Mouse (Mus musculus): ENCODE data around the gene F13a1. TPM values are rescaled to one million over a fixed set of nuclear protein-coding genes. Genes with fewer than 3 reads are reported as not detected.

Gene F13a1
- total RNA-seq, 2 experiments from 2014 or later = 2.8 to 4.9 TPM

- Histone ChIP-seq H3K27ac (no peak overlapping the region), H3K4me3 (no peak overlapping the region)
- intact Hi-C loops (cut with DNase I) = no loop called here
- no peak for TF ChIP-seq CTCF (IDR thresholded peaks at IDR 0.05)
- no peak for DNase-seq (ENCODE audit: extremely low spot score in 1 of 2, low spot score in 2 of 2)
Observed at GRCm38 (mm10) chr13:36941891-36942290, 108.2 kb downstream of the F13a1 start.

DNA sequence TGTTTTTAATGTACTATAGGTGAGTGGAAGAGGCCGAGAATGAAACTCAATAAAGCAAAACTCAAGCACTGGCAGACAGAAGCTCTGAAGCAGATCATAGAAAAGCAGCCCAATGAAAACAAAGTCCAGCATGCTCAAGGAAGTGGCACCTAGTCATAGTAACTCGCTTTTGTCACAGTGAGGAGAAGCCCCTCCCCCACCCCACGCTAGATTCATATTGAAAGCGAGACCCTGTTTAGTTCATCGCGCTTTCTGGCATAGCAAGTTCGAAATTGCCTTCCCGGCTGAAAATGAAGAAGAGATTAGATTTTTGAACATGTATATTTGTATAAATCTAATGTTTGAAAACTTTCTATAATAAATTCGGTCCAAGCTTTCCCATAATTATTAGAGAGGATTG, 118.0 kb downstream of the F13a1 start:
- no peak for DNase-seq (ENCODE audit: extremely low spot score in 1 of 2, low spot score in 2 of 2)
- Histone ChIP-seq H3K27ac (no peak overlapping the region), H3K4me3 (no peak overlapping the region)
- intact Hi-C loops (cut with DNase I) = no loop called here
- no peak for TF ChIP-seq CTCF (IDR thresholded peaks at IDR 0.05)

DNA sequence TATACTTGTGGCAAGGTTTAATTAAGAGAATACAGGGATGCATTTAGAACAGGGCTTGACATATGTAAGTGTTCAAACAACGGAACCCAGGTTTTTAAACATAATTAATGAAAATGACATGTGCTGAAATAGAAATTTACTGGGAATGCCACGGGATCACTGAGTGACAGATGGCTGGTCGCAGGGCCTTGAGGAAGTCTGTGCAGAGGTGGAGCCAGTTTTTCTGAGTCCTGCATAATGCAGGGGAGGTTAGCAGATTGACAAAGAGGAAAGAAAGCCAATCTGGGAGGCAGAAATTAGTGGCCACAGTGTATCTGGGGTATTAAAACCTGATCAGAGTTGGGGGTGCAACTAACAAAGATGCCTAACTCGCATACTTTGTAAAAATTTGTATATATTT, 130.3 kb downstream of the F13a1 start:
- Histone ChIP-seq H3K27ac (no peak overlapping the region), H3K4me3 (no peak overlapping the region)
- intact Hi-C loops (cut with DNase I) = no loop called here
- no peak for TF ChIP-seq CTCF (IDR thresholded peaks at IDR 0.05)
- no peak for DNase-seq (ENCODE audit: extremely low spot score in 1 of 2, low spot score in 2 of 2)

- no peak for TF ChIP-seq CTCF (IDR thresholded peaks at IDR 0.05)
- DNase-seq (ENCODE audit: extremely low spot score in 1 of 2, low spot score in 2 of 2) = no peak
- Histone ChIP-seq H3K4me3 (no peak overlapping the region), H3K27ac (no peak overlapping the region)
- intact Hi-C loops (cut with DNase I) = no loop called here
Observed at GRCm38 (mm10) chr13:36903885-36904284, 146.2 kb downstream of the F13a1 start.

- no peak overlapping the region for H3K4me3 ChIP-seq
- TF ChIP-seq CTCF (IDR thresholded peaks at IDR 0.05) = no peak
- H3K27ac ChIP-seq = no peak overlapping the region
- intact Hi-C loops (cut with DNase I) = no loop called here
- DNase-seq (ENCODE audit: extremely low spot score in 1 of 2, low spot score in 2 of 2) = no peak
Observed at GRCm38 (mm10) chr13:36903447-36903846, 146.6 kb downstream of the F13a1 start.

- intact Hi-C loops (cut with DNase I) = no loop called here
- Histone ChIP-seq H3K27ac (no peak overlapping the region), H3K4me3 (no peak overlapping the region)
- DNase-seq (ENCODE audit: extremely low spot score in 1 of 2, low spot score in 2 of 2) = no peak
- no peak for TF ChIP-seq CTCF (IDR thresholded peaks at IDR 0.05)
Observed at GRCm38 (mm10) chr13:36901603-36902002, 148.4 kb downstream of the F13a1 start.

DNA sequence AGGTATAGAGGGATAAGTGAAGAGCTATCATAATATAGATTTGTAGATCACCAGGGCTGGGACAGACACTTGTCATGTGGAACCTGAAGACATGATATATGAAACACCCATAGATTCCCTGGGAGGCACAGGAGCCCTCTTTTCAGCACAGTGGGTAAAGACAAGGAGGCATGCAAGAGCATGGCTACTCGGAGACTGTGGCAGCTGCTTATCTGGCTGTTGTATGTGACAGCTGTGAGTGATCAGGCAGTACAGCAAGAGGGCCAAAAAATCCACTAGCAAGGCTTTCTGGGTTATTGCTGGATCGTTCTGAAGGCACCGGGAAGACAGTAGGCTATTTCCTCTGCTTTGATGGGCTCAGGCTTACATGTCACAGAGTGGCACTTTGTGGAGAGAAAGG, 149.0 kb downstream of the F13a1 start:
- Histone ChIP-seq H3K27ac (no peak overlapping the region), H3K4me3 (no peak overlapping the region)
- TF ChIP-seq CTCF (IDR thresholded peaks at IDR 0.05) = no peak
- no peak for DNase-seq (ENCODE audit: extremely low spot score in 1 of 2, low spot score in 2 of 2)
- intact Hi-C loops (cut with DNase I) = no loop called here

GRCm38 (mm10) chr13:36896061-36896460, 154.0 kb downstream of the F13a1 start:
- Histone ChIP-seq H3K4me3 (no peak overlapping the region), H3K27ac (no peak overlapping the region)
- intact Hi-C loops (cut with DNase I) = no loop called here
- no peak for DNase-seq (ENCODE audit: extremely low spot score in 1 of 2, low spot score in 2 of 2)
- TF ChIP-seq CTCF (IDR thresholded peaks at IDR 0.05) = no peak

DNA sequence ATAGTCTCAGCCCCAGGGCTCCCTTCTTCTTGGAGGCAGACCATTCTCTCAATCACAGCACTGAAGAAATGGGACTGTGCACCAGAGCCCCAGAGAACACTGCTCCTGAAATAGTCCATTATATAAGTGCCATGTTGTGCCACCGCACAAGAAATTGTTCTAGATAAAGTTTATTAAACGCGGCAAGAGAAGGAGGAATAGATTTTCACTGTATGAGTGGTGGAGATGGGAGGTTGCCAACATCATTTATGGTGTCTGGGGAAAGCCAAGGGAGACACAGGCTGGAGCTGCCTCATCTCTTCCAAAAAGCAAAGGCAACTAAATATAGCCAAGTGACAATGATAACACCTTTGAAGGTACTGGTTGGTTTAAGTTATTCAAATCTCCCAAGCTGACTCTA, 156.3 kb downstream of the F13a1 start:
- no peak overlapping the region for H3K4me3 ChIP-seq
- intact Hi-C loops (cut with DNase I) = loop anchor here (1.0 to 5.0 kb wide), 7 partner anchors 101 to 463 kb away; no protein-coding TSS in a partner anchor
- peak in 1 of 2 experiments; percentile 41 for DNase-seq (ENCODE audit: extremely low spot score in 1 of 2, low spot score in 2 of 2)

GRCm38 (mm10) chr13:36892216-36892615, 157.8 kb downstream of the F13a1 start:
- H3K4me3 ChIP-seq = no peak overlapping the region
- intact Hi-C loops (cut with DNase I) = loop anchor here (1.0 to 5.0 kb wide), 9 partner anchors 100 to 465 kb away; no protein-coding TSS in a partner anchor
- H3K27ac ChIP-seq = peak overlapping the region; percentile 72
- no peak for TF ChIP-seq CTCF (IDR thresholded peaks at IDR 0.05)
- DNase-seq (ENCODE audit: extremely low spot score in 1 of 2, low spot score in 2 of 2) = peak in 1 of 2 experiments; percentile 13

More for the DNA sequence above, 156.3 kb downstream of the F13a1 start:
- peak overlapping the region; percentile 85 for H3K27ac ChIP-seq
- no peak for TF ChIP-seq CTCF (IDR thresholded peaks at IDR 0.05)

DNA sequence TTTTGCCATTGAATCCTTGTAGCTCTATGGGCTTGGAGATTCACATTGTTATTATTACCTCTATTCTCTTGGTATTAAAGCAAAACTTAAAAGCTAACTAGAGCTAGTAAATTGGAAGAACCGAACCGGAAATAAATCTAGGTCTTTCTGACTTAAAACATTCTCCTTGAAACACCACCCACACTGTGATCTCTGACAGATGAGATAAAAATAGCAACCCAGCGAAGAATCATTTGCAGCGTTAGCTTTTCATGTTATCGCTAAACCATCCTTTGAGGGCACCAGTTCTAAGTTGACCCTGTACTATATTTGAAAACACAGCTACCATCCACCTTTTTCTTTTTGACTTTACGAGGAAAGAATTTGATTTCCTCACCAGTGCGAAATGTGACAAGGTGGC, 164.1 kb downstream of the F13a1 start:
- Histone ChIP-seq H3K27ac (no peak overlapping the region), H3K4me3 (no peak overlapping the region)
- no peak for TF ChIP-seq CTCF (IDR thresholded peaks at IDR 0.05)
- intact Hi-C loops (cut with DNase I) = no loop called here
- DNase-seq (ENCODE audit: extremely low spot score in 1 of 2, low spot score in 2 of 2) = no peak

DNA sequence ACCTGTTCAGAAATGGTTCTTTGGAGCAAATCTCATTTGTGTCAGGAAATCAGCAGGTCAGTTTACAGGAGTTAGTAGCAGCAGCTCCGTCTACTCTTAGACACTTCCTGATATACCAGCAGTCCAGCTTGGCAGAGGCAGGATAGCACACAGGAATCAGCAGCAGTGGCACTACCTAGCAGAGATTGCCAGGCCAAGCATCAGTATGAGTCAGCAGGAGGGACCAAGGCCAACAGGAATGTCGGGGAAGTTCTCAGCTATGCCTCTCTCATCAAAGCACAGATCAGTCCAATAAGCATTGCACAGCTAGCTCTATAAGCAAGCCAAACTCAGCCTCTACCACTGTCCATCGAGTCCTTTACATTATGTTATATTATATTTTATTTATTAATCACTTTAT, 210.9 kb downstream of the F13a1 start:
- TF ChIP-seq CTCF (IDR thresholded peaks at IDR 0.05) = no peak
- DNase-seq (ENCODE audit: extremely low spot score in 1 of 2, low spot score in 2 of 2) = no peak
- intact Hi-C loops (cut with DNase I) = no loop called here
- H3K4me3 ChIP-seq = no peak overlapping the region
- no peak overlapping the region for H3K27ac ChIP-seq

All from left cerebral cortex, adult 2 months (tissue).